In genomic region chr14:113852988-113853387, GRCm38 (mm10) we compare ENCODE assay signal across 24 mouse cellular contexts.
DNase-seq lines count a peak whose midpoint lies in the region; ATAC-seq and TF ChIP-seq lines count a peak whose summit lies in the region.
"Had no signal": no experiment of that assay in that cellular context is flagged by ENCODE, and none has a peak within 500 bp of the region (broad histone marks: within the 10 kb centered on the region; RNA-seq: fewer than 3 reads in every experiment).

No protein-coding gene starts in this region.

- 87% methylated on average over 4 of the region's 4 CpGs for WGBS in liver, adult 2 months
- WGBS in liver, postnatal 0 days (ENCODE audit: insufficient replicate concordance), result 82% methylated on average over 4 of the region's 4 CpGs
- 68% methylated on average over 4 of the region's 4 CpGs for WGBS in intestine, embryonic 16.5 days

- H3K9ac ChIP-seq in liver, adult 2 months (ENCODE audit: low read depth, low read length), result no peak overlapping the region
- no peak overlapping the region for H3K9ac ChIP-seq in liver, postnatal 0 days (replicated peaks)
- H3K9ac ChIP-seq in intestine, embryonic 16.5 days (ENCODE audit: low read depth, low read length), result no peak overlapping the region
- H3K9ac ChIP-seq: embryonic facial prominence, embryonic 12.5 days; forebrain, embryonic 13.5 days; forebrain, embryonic 15.5 days; forebrain, postnatal 0 days had no signal

- H3K4me1 ChIP-seq in liver, adult 2 months (ENCODE audit: control insufficient read depth, insufficient read depth, low read length), result no peaks in the 10 kb centered on the region
- H3K4me1 ChIP-seq in liver, postnatal 0 days (ENCODE audit: insufficient read depth), result no peaks in the 10 kb centered on the region
- no peaks in the 10 kb centered on the region for H3K4me1 ChIP-seq in intestine, embryonic 16.5 days (ENCODE audit: control insufficient read depth, insufficient read depth, low read length)
- H3K4me1 ChIP-seq: embryonic facial prominence, embryonic 10.5 days; embryonic facial prominence, embryonic 12.5 days; forebrain, embryonic 13.5 days; forebrain, embryonic 15.5 days had no signal

- no peaks in the 10 kb centered on the region for H3K36me3 ChIP-seq in liver, adult 2 months (ENCODE audit: control insufficient read depth, insufficient read depth, low read length)
- H3K36me3 ChIP-seq in liver, postnatal 0 days (replicated peaks; ENCODE audit: insufficient read depth, low read length), result no peaks in the 10 kb centered on the region
- H3K36me3 ChIP-seq in intestine, embryonic 16.5 days (ENCODE audit: control insufficient read depth, insufficient read depth, low read length), result no peaks in the 10 kb centered on the region
- H3K36me3 ChIP-seq: embryonic facial prominence, embryonic 10.5 days; embryonic facial prominence, embryonic 12.5 days; forebrain, embryonic 15.5 days; G1E had no signal

- H3K4me3 ChIP-seq in liver, adult 2 months (ENCODE audit: insufficient read depth, low read depth, low read length), result no peak overlapping the region
- no peak overlapping the region for H3K4me3 ChIP-seq in liver, postnatal 0 days (ENCODE audit: low read depth, low read length)
- H3K4me3 ChIP-seq in intestine, embryonic 16.5 days (ENCODE audit: low read length), result no peak overlapping the region
- H3K4me3 ChIP-seq: embryonic facial prominence, embryonic 10.5 days; embryonic facial prominence, embryonic 12.5 days; forebrain, embryonic 13.5 days; forebrain, embryonic 15.5 days had no signal

- no peak for TF ChIP-seq POLR2A in liver, adult 2 months (IDR thresholded peaks at IDR 0.05; ENCODE audit: extremely low read depth, insufficient read depth, low read length)

- H3K27ac ChIP-seq in liver, adult 2 months (replicated peaks; ENCODE audit: insufficient read depth, low read depth, low read length), result no peak overlapping the region
- H3K27ac ChIP-seq in liver, postnatal 0 days (ENCODE audit: low read depth), result no peak overlapping the region
- no peak overlapping the region for H3K27ac ChIP-seq in intestine, embryonic 16.5 days (ENCODE audit: low read length)
- H3K27ac ChIP-seq: embryonic facial prominence, embryonic 10.5 days; embryonic facial prominence, embryonic 12.5 days; forebrain, embryonic 13.5 days; forebrain, embryonic 15.5 days had no signal

- H3K9me3 ChIP-seq in liver, postnatal 0 days (ENCODE audit: low read length), result no peaks in the 10 kb centered on the region
- H3K9me3 ChIP-seq in intestine, embryonic 16.5 days (ENCODE audit: control insufficient read depth, low read length), result no peaks in the 10 kb centered on the region
- H3K9me3 ChIP-seq: embryonic facial prominence, embryonic 10.5 days; embryonic facial prominence, embryonic 12.5 days; forebrain, embryonic 13.5 days; forebrain, embryonic 15.5 days had no signal

- no peak for TF ChIP-seq EP300 in liver, postnatal 0 days (IDR thresholded peaks at IDR 0.05; ENCODE audit: low read depth)

- H3K79me2 ChIP-seq in liver, adult 2 months (ENCODE audit: control insufficient read depth, insufficient read depth, low read length), result no peaks in the 10 kb centered on the region

- DNase-seq in liver, adult 2 months (ENCODE audit: extremely low read depth, low read depth, low spot score), result peak; percentile 72
- no peak for DNase-seq in liver, postnatal 0 days
- DNase-seq in left cerebral cortex, adult 9 months (ENCODE audit: low spot score in 2 of 2), result no peak
- no peak for DNase-seq in lung, postnatal 14 days
- DNase-seq: adrenal gland, adult 8-10 months; adrenal gland, postnatal 14 days; adrenal gland, postnatal 36 days; B cell, adult 2 months; cerebellum, adult 11 months; cerebellum, adult 18-20 months; cerebellum, adult 9-10 months; cerebellum, postnatal 10 days; cerebellum, postnatal 25 days; forebrain, postnatal 0 days had no signal

- H3K27me3 ChIP-seq in liver, adult 2 months (ENCODE audit: control insufficient read depth, insufficient read depth, low read length), result no peaks in the 10 kb centered on the region
- H3K27me3 ChIP-seq in liver, postnatal 0 days (ENCODE audit: insufficient read depth, low read length), result no peaks in the 10 kb centered on the region
- H3K27me3 ChIP-seq in intestine, embryonic 16.5 days (replicated peaks; ENCODE audit: control insufficient read depth, insufficient read depth, low read length), result no peaks in the 10 kb centered on the region
- H3K27me3 ChIP-seq: CH12.LX; embryonic facial prominence, embryonic 12.5 days; forebrain, embryonic 13.5 days; forebrain, embryonic 15.5 days; Patski had no signal

- H3K4me2 ChIP-seq in liver, postnatal 0 days (ENCODE audit: low read depth, low read length), result no peak overlapping the region
- no peak overlapping the region for H3K4me2 ChIP-seq in intestine, embryonic 16.5 days (ENCODE audit: low read depth, low read length)
- H3K4me2 ChIP-seq: embryonic facial prominence, embryonic 12.5 days; forebrain, embryonic 13.5 days; forebrain, embryonic 15.5 days had no signal

- no peak for TF ChIP-seq CTCF in liver, adult 2 months (IDR thresholded peaks at IDR 0.05; ENCODE audit: low read depth, low read length)
- TF ChIP-seq CTCF in liver, postnatal 0 days (IDR thresholded peaks at IDR 0.05; ENCODE audit: low read depth), result no peak

- no peak for ATAC-seq in liver, postnatal 0 days
- ATAC-seq in intestine, embryonic 16.5 days, result peak; percentile 93
- ATAC-seq: activated CD4-positive, CD25-positive, alpha-beta regulatory T cell, adult 4 months; CD4-positive, CD25-positive, alpha-beta regulatory T cell, adult 4 months; forebrain, embryonic 13.5 days; forebrain, embryonic 15.5 days; forebrain, postnatal 0 days; Patski had no signal
